Mouse (Mus musculus) myocyte (in vitro differentiated cells): ENCODE results near the gene Smco3.

Source experiments
- MAX ChIP-seq: IDR thresholded peaks from one replicate; pipeline ENCODE4 v1.6.1; 2011; ENCODE audit warnings: low read depth, mild to moderate bottlenecking, control low read depth
- MYOD1 ChIP-seq, 3 experiments: IDR thresholded peaks; one replicate each; pipeline ENCODE4 v1.6.1; 2011; ENCODE audit warnings: control low read depth in 2 of 3, low read depth in 2 of 3, mild to moderate bottlenecking in 2 of 3, moderate library complexity in 1 of 3; ENCODE audit not compliant: insufficient read length in 2 of 3, control insufficient read depth in 1 of 3
- MYOG ChIP-seq, 3 experiments: IDR thresholded peaks; one replicate each; pipeline ENCODE4 v1.6.1; 2011; ENCODE audit warnings: control low read depth in 2 of 3, low read depth in 2 of 3, mild to moderate bottlenecking in 2 of 3; ENCODE audit not compliant: insufficient read length in 2 of 3, control insufficient read depth in 1 of 3, insufficient read depth in 1 of 3
- POLR2A ChIP-seq: IDR thresholded peaks from one replicate; pipeline ENCODE4 v1.6.1; 2011; ENCODE audit warnings: low read depth, mild to moderate bottlenecking, control low read depth, moderate library complexity; ENCODE audit not compliant: insufficient read length
- SRF ChIP-seq: IDR thresholded peaks from one replicate; pipeline ENCODE4 v1.6.1; 2011; ENCODE audit warnings: low read depth; ENCODE audit not compliant: control insufficient read depth, insufficient read length
- TCF12 ChIP-seq: IDR thresholded peaks from one replicate; pipeline ENCODE4 v1.6.1; 2011; ENCODE audit warnings: mild to moderate bottlenecking, control low read depth; ENCODE audit not compliant: poor library complexity, insufficient read depth, severe bottlenecking
- TCF3 ChIP-seq: IDR thresholded peaks from one replicate; pipeline ENCODE4 v1.6.1; 2011; ENCODE audit warnings: low read depth, control low read depth; ENCODE audit not compliant: insufficient read length
- USF1 ChIP-seq: IDR thresholded peaks from one replicate; pipeline ENCODE4 v1.6.1; 2011; ENCODE audit warnings: low read depth, mild to moderate bottlenecking, control low read depth, moderate library complexity

- TF ChIP-seq USF1 (no peak), MYOG (IDR thresholded peaks at IDR 0.05; ENCODE audit: control insufficient read depth in 1 of 3, insufficient read depth in 1 of 3, insufficient read length in 2 of 3, low read depth in 2 of 3) (no peak), POLR2A (no peak), TCF3 (no peak), TCF12 (no peak), MYOD1 (IDR thresholded peaks at IDR 0.05; ENCODE audit: control insufficient read depth in 1 of 3, insufficient read length in 2 of 3, low read depth in 2 of 3) (no peak), MAX (no peak), SRF (no peak)
Measured at GRCm38 (mm10) chr6:136854361-136854781, 19.1 kb upstream of the Smco3 start.
